Mouse (Mus musculus): ENCODE measurements around the gene Psme4.

The Psme4 gene

DNA sequence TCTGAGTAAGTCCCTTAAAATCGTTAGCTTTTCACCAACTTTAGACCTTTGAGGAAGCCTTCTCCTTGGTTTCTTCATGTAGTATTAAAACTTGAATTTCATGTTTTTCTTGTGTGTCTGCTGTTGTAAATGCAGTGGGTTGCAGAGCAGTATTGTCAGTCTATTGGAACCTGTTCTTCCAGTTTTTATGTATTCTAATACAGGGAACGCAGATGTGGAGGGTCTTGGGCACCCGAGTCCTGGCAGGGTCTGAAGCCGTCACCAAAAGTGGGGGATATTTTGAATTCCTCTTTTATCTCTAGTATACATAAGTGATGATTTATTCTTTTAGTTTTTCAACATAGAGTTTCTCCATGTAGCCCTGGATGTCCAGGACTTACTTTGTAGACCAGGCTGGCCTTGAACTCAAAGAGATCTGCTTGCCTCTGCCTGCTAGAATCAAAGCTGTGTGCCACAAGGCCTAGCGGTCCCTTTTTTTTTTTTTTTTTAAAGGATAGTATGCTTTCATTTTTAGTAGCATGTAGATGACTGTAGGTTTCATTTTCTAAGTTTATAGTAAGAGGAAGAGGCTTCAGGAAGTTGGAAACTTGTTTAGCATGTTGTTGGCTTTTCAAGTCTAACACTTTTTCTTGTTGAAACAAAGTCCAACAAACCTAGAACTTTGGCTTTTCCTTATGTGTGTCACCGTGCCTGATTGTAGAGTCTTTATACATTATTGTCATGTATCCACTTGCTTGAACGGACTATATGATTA lies 14.9 kb downstream of the Psme4 start:
- no peak for DNase-seq (ENCODE audit: low spot score)

DNA sequence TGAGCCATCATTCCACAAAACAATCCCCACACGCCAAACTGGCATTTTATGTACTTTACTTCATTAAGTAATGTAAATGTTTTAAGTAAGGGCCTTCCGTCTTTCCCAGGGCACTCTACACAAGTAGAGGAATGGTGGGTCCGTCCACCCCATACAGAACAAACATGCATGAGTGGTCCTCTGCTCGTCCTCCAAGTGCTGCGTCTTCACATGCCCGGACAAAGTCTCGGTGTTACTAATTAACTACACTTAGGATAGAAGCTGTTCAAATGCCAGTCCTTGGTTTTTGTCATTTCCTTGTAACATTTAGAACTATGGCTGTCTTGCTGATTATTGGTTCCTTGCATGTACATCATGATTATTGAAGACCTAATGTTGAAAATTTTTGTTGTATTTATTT lies 21.2 kb downstream of the Psme4 start:
- DNase-seq (ENCODE audit: low spot score): no peak

- DNase-seq (ENCODE audit: low spot score): no peak
These were observed 22.2 kb downstream of the Psme4 start for GRCm38 (mm10) chr11:30793753-30794152.

- no peak for DNase-seq (ENCODE audit: low spot score)
These were observed 25.7 kb downstream of the Psme4 start for GRCm38 (mm10) chr11:30797236-30797635.

DNA sequence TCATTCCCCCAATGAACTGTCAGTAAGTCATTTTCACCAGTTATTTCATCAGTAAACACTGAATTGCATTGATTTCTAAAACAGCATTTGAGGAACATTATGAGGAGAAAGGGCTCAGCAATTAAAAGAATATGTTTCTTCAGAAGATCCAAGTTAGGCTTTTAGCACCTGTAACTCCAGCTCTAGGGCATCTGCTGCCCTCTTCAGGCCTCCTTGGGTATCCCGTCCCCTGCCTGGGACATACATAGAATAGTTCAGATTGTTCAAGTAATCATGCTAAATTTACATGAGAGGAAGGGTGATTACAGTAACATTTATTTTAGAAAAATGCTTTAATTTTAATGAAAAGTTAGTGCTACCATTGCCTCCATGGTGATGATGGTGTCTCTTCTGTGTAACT lies 28.0 kb downstream of the Psme4 start:
- DNase-seq (ENCODE audit: low spot score): no peak

- DNase-seq (ENCODE audit: low spot score): no peak
These were observed 28.6 kb downstream of the Psme4 start for GRCm38 (mm10) chr11:30800091-30800490.

DNA sequence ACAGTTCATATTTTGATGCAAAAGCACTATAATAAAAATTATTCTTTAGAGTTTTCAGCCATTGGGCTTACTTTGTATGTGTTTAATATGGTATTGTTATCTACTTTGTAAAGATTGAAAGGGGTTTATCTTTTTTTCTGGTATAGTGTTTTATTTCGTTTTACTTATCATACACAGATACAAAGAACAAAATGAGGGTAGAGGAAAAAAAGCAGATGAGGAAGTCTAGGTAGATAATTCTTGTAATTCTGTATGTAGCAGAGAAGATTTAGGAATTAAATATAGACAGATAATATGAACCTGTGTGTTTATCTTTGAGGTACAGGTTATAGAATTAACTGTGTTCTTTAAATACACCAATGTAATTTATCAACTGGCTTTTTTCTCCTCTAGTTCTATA lies 30.9 kb downstream of the Psme4 start:
- DNase-seq (ENCODE audit: low spot score): no peak

- DNase-seq (ENCODE audit: low spot score): no peak
These were observed 49.6 kb downstream of the Psme4 start for GRCm38 (mm10) chr11:30821116-30821515.

DNA sequence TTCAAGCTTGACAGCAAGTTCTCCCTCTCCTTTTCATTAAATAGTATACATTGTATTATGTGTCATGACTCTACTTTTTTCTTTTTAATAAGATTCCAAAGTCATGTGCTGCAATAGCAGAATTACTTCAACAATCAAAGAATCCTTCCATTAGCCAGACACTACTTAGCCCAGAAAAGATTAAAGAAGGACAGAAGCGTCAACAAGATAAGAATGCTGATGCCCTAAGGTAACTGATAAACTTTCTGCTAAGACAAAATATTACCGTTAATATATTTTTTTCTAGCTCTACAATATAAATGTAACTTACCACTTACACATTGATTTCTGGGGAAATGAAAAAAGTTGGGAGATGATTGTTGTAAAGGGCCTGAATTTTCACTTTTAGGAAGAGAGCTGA lies 67.3 kb downstream of the Psme4 start:
- DNase-seq (ENCODE audit: low spot score): no peak

GRCm38 (mm10) chr11:30844355-30844754 lies 72.8 kb downstream of the Psme4 start:
- DNase-seq (ENCODE audit: low spot score): no peak

DNA sequence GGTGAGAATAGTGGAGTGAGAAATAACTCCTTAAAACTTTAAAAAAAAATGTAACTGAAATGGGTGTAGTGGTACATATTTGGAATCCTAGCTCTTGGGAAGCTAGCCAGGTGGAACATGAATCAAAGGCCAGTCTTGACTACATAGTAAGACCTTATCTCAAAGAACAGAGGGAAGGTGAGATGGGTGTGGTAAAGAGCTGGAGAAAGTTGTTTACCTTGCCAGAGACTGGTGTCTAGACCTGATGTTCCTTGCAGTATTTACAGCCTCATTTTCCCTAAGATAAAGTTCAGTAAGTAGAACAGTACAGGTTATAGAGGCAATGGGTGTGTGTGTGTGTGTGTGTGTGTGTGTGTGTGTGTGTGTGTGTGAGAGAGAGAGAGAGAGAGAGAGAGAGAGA lies 100.9 kb downstream of the Psme4 start:
- DNase-seq (ENCODE audit: low spot score): no peak

- peak; percentile 30 for DNase-seq (ENCODE audit: low spot score)
These were observed 113.8 kb downstream of the Psme4 start, which contains the start of the genes Gpr75 and Asb3 for GRCm38 (mm10) chr11:30885171-30885871. TSS of gene Gpr75 (plus strand) at chr11:30885358. TSS of gene Asb3 (plus strand) at chr11:30885416.

GRCm38 (mm10) chr11:30888153-30888552 lies 116.6 kb downstream of the Psme4 start:
- no peak for DNase-seq (ENCODE audit: low spot score)

- DNase-seq (ENCODE audit: low spot score): no peak
These were observed 124.7 kb downstream of the Psme4 start for GRCm38 (mm10) chr11:30896201-30896600.

GRCm38 (mm10) chr11:30899312-30899711 lies 127.8 kb downstream of the Psme4 start:
- no peak for DNase-seq (ENCODE audit: low spot score)

GRCm38 (mm10) chr11:30912311-30912710 lies 140.8 kb downstream of the Psme4 start:
- no peak for DNase-seq (ENCODE audit: low spot score)

- no peak for DNase-seq (ENCODE audit: low spot score)
These were observed 149.1 kb downstream of the Psme4 start for GRCm38 (mm10) chr11:30920641-30921040.

DNA sequence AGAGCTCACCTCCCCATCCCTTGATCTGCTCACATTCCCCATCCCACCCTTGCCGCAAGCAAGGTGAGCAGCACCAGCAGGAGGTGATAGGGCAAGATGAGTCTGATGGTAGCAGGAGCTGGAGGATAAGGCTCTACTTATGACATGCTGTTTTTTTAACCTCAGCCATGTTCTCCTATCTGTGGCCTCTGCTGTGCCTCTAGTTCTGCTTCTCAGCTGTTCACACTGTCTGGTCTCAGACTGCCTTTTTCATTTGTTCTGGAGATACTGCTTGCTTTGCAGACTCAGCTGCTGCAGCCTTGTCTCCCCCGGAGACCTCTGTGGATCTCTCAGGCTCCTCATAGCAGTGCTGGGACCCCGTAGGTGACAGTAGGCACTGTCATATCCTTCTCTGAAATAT lies 151.8 kb downstream of the Psme4 start:
- DNase-seq (ENCODE audit: low spot score): no peak

DNA sequence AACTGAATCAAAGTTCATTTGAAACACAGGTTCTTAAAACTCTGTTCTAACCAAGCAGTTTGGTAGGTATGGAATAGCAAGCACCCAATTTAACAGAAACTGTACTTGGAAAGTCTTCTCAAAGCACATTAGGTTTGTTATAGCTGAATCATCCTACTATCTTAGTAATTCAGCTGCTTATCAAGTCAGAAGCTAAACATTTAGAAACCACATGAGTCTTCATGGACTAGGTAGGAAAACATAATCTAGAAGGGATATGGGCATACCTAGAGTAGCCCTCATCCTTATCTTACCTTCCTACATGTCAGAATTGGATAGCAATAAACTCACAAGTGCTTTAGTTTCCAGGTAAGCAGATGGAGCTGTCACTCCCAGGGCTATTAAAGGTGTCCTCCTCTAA lies 156.6 kb downstream of the Psme4 start:
- DNase-seq (ENCODE audit: low spot score): no peak

DNA sequence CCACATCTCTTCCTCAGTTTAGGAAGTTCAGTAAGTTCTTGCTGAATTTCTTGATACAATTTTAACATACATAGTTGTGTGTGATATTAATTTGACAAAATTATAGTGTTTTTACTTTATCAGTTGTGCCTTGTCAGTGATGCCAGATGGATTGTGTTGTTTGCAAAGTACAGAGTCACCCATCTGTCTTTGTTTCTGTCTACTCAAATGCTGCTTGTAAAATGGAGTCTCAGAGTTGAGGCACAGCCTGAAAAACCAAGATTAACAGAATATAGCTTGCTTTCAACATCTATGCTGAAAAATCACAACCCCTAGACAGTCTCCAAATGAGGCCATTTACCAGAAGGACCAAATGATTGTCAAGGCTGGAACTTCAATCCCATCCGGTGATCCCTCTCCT lies 157.0 kb downstream of the Psme4 start:
- no peak for DNase-seq (ENCODE audit: low spot score)
